Comparison of ENCODE assay signal across 8 mouse cellular contexts in genomic region chr4:156234701-156235213, GRCm38 (mm10). TPM values are rescaled to one million over a fixed set of nuclear protein-coding genes. Genes with fewer than 3 reads are reported as not detected.
DNase-seq lines count a peak whose midpoint lies in the region; ATAC-seq and TF ChIP-seq lines count a peak whose summit lies in the region.

Gene Plekhn1 (minus strand): TSS chr4:156234857.

- no peak for TF ChIP-seq CTCF in layer of hippocampus, adult 2 months (conservative IDR thresholded peaks at IDR 0.05)

- H3K27ac ChIP-seq in forebrain, embryonic 16.5 days (ENCODE audit: low read length): peak within 1 kb of the TSS; percentile 84
- H3K27ac ChIP-seq in layer of hippocampus, adult 2 months: peak within 1 kb of the TSS; percentile 95
- H3K27ac ChIP-seq in lung, embryonic 16.5 days (ENCODE audit: low read length): peak within 1 kb of the TSS; percentile 73

- intact Hi-C loops in heart, postnatal 36 days (cut with DNase I): loop anchor here (1.0 to 2.0 kb wide), 2 partner anchors 31 to 126 kb away; partner anchors contain the start of genes 9430015G10Rik and AW011738

- peaks cover 16% of the 10 kb centered on the region for H3K4me1 ChIP-seq in forebrain, embryonic 16.5 days (replicated peaks; ENCODE audit: control insufficient read depth, insufficient read depth, low read length)
- peaks cover 17% of the 10 kb centered on the region for H3K4me1 ChIP-seq in lung, embryonic 16.5 days (replicated peaks; ENCODE audit: control insufficient read depth, insufficient read depth, low read length)

- H3K9ac ChIP-seq in forebrain, embryonic 16.5 days (replicated peaks; ENCODE audit: low read depth, low read length): peak within 1 kb of the TSS; percentile 69
- peak within 1 kb of the TSS; percentile 82 for H3K9ac ChIP-seq in lung, embryonic 16.5 days (ENCODE audit: low read length)

- H3K4me2 ChIP-seq in forebrain, embryonic 16.5 days (ENCODE audit: low read length): peak within 1 kb of the TSS; percentile 85
- H3K4me2 ChIP-seq in lung, embryonic 16.5 days (ENCODE audit: low read depth, low read length): peak within 1 kb of the TSS; percentile 95

- WGBS in forebrain, embryonic 16.5 days: under 1% methylated on average over 41 of the region's 48 CpGs
- under 1% methylated on average over 35 of the region's 48 CpGs for WGBS in lung, embryonic 16.5 days

- ATAC-seq in forebrain, embryonic 16.5 days: peak; percentile 53
- ATAC-seq in lung, embryonic 16.5 days (ENCODE audit: low read depth): peak; percentile 62

- peak within 1 kb of the TSS; percentile 68 for H3K4me3 ChIP-seq in forebrain, embryonic 16.5 days (replicated peaks; ENCODE audit: low read length)
- H3K4me3 ChIP-seq in layer of hippocampus, adult 2 months: peak within 1 kb of the TSS; percentile 73
- H3K4me3 ChIP-seq in lung, embryonic 16.5 days (ENCODE audit: low read length): peak within 1 kb of the TSS; percentile 96

- no peaks in the 10 kb centered on the region for H3K9me3 ChIP-seq in forebrain, embryonic 16.5 days (ENCODE audit: control insufficient read depth, low read length)
- no peaks in the 10 kb centered on the region for H3K9me3 ChIP-seq in lung, embryonic 16.5 days (ENCODE audit: control insufficient read depth, low read length)

- H3K27me3 ChIP-seq in forebrain, embryonic 16.5 days (replicated peaks; ENCODE audit: control insufficient read depth, insufficient read depth, low read length): no peaks in the 10 kb centered on the region
- H3K27me3 ChIP-seq in lung, embryonic 16.5 days (ENCODE audit: control insufficient read depth, insufficient read depth, low read depth, low read length): no peaks in the 10 kb centered on the region

- peak; percentile 45 for DNase-seq in MEL-GATA-1-ER (ENCODE audit: extremely low read depth, low read depth)
- DNase-seq in cerebellum, adult 18-20 months: peak; percentile 86 to 88
- DNase-seq in heart, postnatal 36 days: peak; percentile 76 to 82
- peak; percentile 50 to 73 for DNase-seq in layer of hippocampus, adult 2 months (ENCODE audit: low spot score in 2 of 2)
- peak; percentile 54 for DNase-seq in ovary, adult 18-20 months (ENCODE audit: low spot score)
- peak; percentile 74 for DNase-seq in thymus, postnatal 0 days (ENCODE audit: low spot score)

- H3K36me3 ChIP-seq in forebrain, embryonic 16.5 days (ENCODE audit: control insufficient read depth, insufficient read depth): peaks cover 27% of the 10 kb centered on the region
- peaks cover 37% of the 10 kb centered on the region for H3K36me3 ChIP-seq in lung, embryonic 16.5 days (ENCODE audit: control insufficient read depth, insufficient read depth, low read length)

RNA-seq across cellular contexts. Expression of gene Plekhn1, which starts in this region (rescaled TPM):
- 27.6 and 31.9 TPM in 2 replicates for polyA plus RNA-seq in forebrain, embryonic 16.5 days (2015; fragmentation: Nextera tagmentation; extraction: Ambion mirVana)
- total RNA-seq in heart, postnatal 36 days (2021): 10 to 100 TPM in 1 of 2 experiments, 1 to 10 TPM in 1; 9.2 to 10.2 TPM
- total RNA-seq in layer of hippocampus, adult 2 months (2021): 10 to 100 TPM; 41.4 to 43.1 TPM
- 18.5 and 22.8 TPM in 2 replicates for polyA plus RNA-seq in lung, embryonic 16.5 days (2015; fragmentation: Nextera tagmentation; extraction: Ambion mirVana)
- 15.6 and 16.3 TPM in 2 replicates for polyA plus RNA-seq in thymus, postnatal 0 days (2015; fragmentation: Nextera tagmentation; extraction: Ambion mirVana)

Comparison
In these comparisons a context has a peak if more than half of its experiments do, and no peak if none do; other contexts are left out.
1. Peak in every context shown above with its lines: DNase-seq, ATAC-seq, H3K4me3 ChIP-seq and H3K27ac ChIP-seq.